Mouse (Mus musculus) olfactory bulb, adult 2 months (tissue): Measurements from ENCODE around the gene Misp. TPM values are rescaled to one million over a fixed set of nuclear protein-coding genes. Genes with fewer than 3 reads are reported as not detected.

Experiments used
- H3K27ac ChIP-seq: fragments of 200-500 bp; 2 replicates; pipeline ENCODE4 v1.5.1; 2012; ENCODE audit warnings: low read depth, low read length; ENCODE audit not compliant: insufficient read depth
- H3K4me1 ChIP-seq: fragments of 200-500 bp; 2 replicates; pipeline ENCODE4 v1.6.1; 2012; ENCODE audit warnings: low read length; ENCODE audit not compliant: control insufficient read depth, insufficient read depth
- H3K4me3 ChIP-seq: fragments of 200-500 bp; 2 replicates; pipeline ENCODE4 v1.5.1; 2012; ENCODE audit warnings: mild to moderate bottlenecking, low read depth, low read length, moderate library complexity; ENCODE audit not compliant: insufficient read depth
- CTCF ChIP-seq: fragments of 200-500 bp; IDR thresholded peaks from 2 replicates; pipeline ENCODE4 v1.5.1; 2012; ENCODE audit warnings: low read depth, mild to moderate bottlenecking, low read length, moderate library complexity; ENCODE audit not compliant: insufficient read depth
- POLR2A ChIP-seq: fragments of 200-500 bp; IDR thresholded peaks from 2 replicates; pipeline ENCODE4 v1.6.1; 2012; ENCODE audit warnings: mild to moderate bottlenecking, low read depth, low read length, moderate library complexity; ENCODE audit not compliant: insufficient read depth
- WGBS: fragments of 180-500 bp; shearing (Covaris S2); methylation state at CpG from one replicate; pipeline ENCODE4 v1.1.7; 2018; 5-methylcytosine and 5-hydroxymethylcytosine counted together
- polyA plus RNA-seq: library from polyadenylated mRNA; stranded (reverse); fragments of >200 nt; gene quantifications from 2 replicates; pipeline ENCODE4 v1.2.4, GENCODE M21; 2012; ENCODE audit warnings: low replicate concordance; ENCODE audit not compliant: missing spikeins, insufficient read depth, insufficient read length

Misp gene
- polyA plus RNA-seq, 1 experiment = not detected

DNA sequence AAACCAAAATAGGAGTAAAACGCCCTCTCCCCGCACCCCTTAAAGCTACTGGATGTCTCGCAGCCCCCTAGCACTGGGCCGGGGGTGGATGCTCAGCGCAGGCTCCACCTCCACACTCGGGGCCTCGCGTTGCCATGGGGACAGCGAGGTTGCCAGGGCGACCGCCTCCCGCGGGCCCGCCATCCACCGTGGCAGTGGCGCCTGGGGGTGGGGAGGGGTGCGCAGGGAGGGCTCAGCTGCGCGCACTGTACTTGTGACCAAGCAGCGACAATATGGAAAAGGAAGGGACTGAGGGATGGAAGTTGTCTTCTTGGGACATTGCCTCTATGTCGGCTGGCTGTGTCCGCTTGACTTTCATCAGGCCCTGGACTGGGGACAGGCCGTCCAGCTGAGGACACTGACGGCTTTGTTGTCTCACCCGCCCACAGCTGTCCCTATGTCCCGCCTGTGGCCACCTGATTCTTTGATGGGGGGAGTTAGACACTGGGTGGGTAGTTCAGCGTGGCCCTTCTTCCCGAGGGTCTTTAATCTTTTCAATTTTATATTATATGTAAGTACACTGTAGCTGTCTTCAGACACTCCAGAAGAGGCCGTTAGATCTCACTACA, 17.0 kb upstream of the Misp start:
- peaks cover 77% of the 10 kb centered on the region for H3K4me1 ChIP-seq
- TF ChIP-seq POLR2A (peak; percentile 27; the same call in 1 of the 2 replicates), CTCF (no peak)
- peak overlapping the region; percentile 99 for H3K27ac ChIP-seq
- H3K4me3 ChIP-seq = peak overlapping the region; percentile 39
- 5% methylated on average over 29 of the region's 29 CpGs for WGBS

DNA sequence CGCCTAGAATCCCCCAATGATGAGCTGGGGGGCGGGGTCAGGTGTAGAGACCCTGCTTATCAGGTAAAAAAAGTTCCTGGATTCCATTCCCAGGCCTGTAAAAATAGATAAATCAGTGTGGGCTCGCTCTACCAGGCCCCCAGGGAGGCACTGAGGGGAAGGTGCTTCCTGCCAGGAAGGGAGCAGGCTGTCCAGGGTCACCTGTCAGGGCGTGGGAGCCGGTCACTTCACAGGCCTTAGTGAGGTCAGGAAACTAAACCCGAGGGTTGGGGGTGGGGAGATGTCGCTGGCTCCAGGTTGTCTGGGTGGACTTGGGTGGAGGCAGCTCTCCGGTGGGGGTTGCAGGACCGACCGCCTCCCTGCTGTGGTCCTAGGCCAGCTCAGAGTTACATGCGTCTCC, 15.2 kb upstream of the Misp start:
- 70% methylated on average over 11 of the region's 11 CpGs for WGBS
- Histone ChIP-seq H3K4me1 (peaks cover 72% of the 10 kb centered on the region), H3K27ac (peak overlapping the region; percentile 94), H3K4me3 (no peak overlapping the region)
- TF ChIP-seq POLR2A (no peak), CTCF (no peak)

DNA sequence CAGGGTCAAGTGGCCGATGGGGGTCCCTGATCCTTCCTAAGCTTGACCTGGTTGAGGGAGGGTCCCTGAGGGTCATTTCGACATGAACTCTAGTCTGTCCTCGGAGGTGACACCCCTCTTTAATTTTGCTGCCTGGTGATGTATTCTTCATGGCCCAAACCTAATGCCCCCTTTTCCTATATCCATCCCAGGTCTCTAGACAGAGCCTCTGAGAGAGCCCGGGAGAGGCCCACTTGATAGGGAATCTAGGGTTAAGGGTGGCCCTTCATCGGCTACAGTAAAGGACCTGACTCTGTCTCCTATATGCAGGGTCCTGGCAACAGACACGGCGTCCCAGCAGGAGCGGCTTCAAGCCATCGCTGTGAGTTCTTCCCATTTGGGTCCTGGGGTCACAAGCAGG, 14.5 kb upstream of the Misp start:
- peaks cover 68% of the 10 kb centered on the region for H3K4me1 ChIP-seq
- H3K4me3 ChIP-seq = no peak overlapping the region
- peak overlapping the region; percentile 94; the same call in 1 of the 2 replicates for H3K27ac ChIP-seq
- WGBS = 88% methylated on average over 9 of the region's 9 CpGs
- TF ChIP-seq POLR2A = no peak
- TF ChIP-seq CTCF = no peak

DNA sequence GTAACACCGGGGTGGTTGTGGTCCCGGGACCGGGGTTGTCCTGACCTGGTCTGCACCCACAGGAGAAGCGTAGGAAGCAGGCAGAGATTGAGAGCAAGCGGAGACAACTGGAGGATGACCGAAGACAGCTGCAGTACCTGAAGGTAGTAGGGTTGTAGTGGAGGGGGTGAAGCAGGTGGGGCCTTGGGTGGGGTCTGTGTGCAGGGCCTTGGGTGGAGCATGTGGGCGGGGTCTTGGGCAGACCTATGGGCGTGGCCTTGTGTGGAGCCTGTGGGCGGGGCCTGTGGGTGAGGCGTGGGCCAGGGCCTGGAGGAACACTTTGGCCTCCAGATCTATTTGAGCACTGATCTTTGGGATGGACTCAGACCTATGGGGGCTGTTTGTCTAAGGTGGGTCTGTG, 13.8 kb upstream of the Misp start:
- no peak for TF ChIP-seq CTCF
- TF ChIP-seq POLR2A = no peak
- peak overlapping the region; percentile 94; the same call in 1 of the 2 replicates for H3K27ac ChIP-seq
- H3K4me1 ChIP-seq = peaks cover 63% of the 10 kb centered on the region
- 84% methylated on average over 10 of the region's 10 CpGs for WGBS
- H3K4me3 ChIP-seq = no peak overlapping the region

DNA sequence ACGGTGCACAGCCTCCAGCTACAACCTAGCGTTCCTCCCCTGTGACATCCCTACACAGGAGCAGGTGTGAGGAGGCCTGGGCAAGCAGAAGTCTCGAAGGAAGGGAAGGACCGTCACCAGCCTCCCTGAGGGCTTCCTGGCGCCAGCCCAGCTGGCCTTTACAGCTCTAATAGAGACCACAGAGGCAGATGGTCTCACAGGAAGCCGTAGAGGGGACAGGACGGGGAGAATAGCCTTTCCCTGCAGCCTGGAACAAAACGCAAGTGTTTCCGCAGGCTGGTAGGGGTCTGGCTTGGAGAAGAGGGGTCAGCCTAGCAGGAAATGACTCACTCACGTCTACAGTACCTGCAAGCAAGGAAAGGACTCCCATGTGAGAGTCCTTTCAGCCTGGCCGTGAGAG, 13.0 kb upstream of the Misp start:
- Histone ChIP-seq H3K27ac (peak overlapping the region; percentile 32; the same call in 1 of the 2 replicates), H3K4me3 (no peak overlapping the region), H3K4me1 (peaks cover 59% of the 10 kb centered on the region)
- WGBS = 58% methylated on average over 11 of the region's 11 CpGs
- no peak for TF ChIP-seq POLR2A
- TF ChIP-seq CTCF = no peak

DNA sequence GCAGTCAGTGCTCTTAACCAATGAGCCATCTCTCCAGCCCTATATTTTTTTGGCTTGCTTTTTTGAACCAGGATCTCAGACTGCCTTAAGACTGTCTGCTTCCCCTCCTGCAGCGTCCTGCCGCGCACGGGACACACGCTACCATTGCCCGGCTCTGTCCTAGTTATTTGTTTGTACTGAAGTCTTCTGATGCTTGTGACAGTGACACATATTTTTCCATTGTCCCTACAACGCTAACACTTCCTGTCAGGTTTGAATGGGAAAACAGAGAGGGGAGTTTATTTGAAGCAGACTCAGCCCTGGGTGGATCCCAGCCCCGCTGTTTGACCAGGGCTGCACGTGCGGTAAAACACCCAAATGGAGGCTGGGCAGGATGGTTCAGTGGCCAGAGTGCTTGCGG, 12.1 kb upstream of the Misp start:
- 84% methylated on average over 11 of the region's 11 CpGs for WGBS
- no peak for TF ChIP-seq CTCF
- no peak for TF ChIP-seq POLR2A
- H3K27ac ChIP-seq = no peak overlapping the region

DNA sequence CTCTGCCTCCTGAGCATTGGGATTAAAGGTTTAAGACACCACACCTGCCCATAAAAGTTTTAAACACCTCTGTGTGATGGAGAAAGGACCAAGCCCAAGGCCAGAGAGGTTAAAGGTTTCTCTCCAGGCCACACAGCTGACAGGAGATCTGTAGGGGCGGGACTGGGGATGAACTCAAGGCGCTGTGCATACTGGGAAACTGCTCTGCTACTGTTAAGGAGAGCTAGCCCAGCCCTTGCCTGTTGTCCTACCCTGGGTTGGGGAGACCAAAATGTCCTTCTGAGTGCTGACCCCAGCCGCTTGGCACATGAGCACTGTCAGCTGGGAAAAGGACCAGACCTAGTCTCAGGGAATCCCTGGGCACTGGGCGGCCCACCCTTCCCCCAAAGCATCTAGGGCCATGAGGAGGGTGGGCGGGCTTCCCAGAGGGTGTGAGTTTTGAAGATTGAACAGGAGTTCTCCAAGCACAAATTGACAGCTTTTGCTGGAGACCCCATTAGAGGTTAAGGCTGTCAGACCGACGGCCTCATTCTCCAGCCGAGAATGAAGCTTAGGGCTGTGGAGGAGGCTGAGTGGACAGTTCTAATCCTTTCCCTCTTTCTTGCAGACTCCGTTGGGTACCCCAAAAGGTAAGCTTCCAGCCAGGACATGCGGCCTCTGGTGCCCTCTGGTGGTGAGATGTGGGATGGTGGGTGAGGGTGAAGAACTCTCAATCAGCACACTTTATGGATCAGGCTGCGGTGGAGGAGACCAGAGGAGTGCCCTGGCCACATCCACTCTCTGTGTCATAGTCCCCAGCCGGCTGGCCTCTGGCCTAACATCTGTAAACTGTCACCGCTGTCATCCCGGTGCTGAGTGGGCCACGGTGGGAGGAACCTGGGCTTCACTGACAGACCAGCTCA, 8.8 kb upstream of the Misp start:
- Histone ChIP-seq H3K27ac (no peak overlapping the region), H3K4me3 (no peak overlapping the region), H3K4me1 (peaks cover 21% of the 10 kb centered on the region)
- 26% methylated on average over 15 of the region's 15 CpGs for WGBS
- TF ChIP-seq CTCF (peak; percentile 92), POLR2A (no peak)

More for the DNA sequence above, 12.1 kb upstream of the Misp start:
- no peak overlapping the region for H3K4me3 ChIP-seq
- H3K4me1 ChIP-seq = peaks cover 52% of the 10 kb centered on the region

DNA sequence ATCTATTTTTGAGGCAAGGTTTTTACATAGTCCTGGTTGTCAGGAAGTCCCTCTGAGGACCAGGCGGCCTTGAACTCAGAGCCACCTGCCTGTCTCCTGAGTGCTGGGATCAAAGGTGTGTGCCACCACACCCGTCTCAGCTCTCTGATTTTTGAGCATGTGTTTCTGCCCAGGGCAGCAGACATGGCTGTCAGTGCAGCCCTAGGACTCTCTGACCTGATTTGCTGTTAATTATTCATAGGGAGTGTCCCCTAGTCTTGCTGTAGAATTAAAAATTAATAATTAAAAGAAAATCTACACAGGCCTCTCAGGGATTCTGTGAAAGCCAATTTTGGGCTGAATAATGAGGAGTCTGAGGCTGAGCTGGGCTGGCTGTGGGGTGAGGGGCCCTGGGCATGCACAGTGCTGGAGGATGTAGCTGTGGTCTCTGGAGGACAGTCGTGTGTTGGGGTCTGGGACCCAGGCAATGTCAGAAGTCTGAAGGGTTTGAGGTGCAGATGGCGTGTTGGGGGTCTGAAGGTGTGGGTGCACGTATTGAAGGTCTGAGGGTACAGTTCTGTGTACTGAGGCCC, 6.4 kb upstream of the Misp start:
- Histone ChIP-seq H3K4me1 (peaks cover 7% of the 10 kb centered on the region; the same call in 1 of the 2 replicates), H3K4me3 (no peak overlapping the region), H3K27ac (no peak overlapping the region)
- 92% methylated on average over 5 of the region's 5 CpGs for WGBS
- no peak for TF ChIP-seq POLR2A
- no peak for TF ChIP-seq CTCF
